Mouse (Mus musculus): Measurements from ENCODE around the gene Lamtor5. TPM values are rescaled to one million over a fixed set of nuclear protein-coding genes. Genes with fewer than 3 reads are reported as not detected.

The Lamtor5 gene
- 242 and 292 TPM in 2 replicates for polyA plus RNA-seq (2014; fragmentation: Nextera tagmentation; extraction: Ambion mirVana)

DNA sequence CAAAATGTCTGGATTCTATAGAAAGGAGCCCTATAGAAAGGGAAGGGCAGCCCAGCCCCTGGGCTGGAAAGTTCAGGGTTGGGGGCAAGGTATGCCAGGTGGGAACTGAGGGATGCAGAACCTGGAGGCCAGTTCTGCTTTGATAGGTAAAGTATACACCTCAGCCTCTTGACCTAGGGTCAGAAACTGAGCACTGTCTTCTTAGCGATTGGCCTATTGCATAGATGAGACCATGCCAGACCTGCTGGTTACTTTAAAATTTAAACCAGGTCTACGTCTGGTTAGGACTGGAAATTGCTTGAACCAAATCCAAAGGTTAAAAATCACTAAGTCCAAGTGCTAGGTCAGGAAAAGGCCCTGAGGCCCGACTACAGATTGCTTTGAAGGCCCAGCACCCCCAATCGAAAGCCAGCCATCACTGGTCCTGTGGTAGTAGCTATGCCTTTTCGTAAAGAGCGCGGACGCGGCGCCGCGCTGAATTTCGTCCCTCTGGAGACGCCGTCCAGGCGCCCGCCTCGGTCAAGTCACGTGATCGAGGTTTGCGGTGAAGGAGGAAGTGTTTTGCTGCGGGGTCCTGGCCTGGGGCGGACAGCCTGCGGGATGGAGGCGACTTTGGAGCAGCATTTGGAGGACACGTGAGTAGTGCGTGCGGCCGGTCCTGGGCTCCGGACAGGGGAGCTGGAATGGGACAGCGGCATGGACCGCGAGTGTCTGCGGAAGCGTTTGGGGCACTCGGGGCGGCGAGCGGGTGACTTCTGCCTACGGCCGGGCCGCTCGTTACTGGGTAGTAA is at the start of gene Lamtor5:
Gene Lamtor5 (plus strand): TSS at position 380 of the 791 bp plus-strand sequence.
- no peak within 1 kb of the TSS for H3K27ac ChIP-seq (ENCODE audit: low read depth, low read length)
- no peaks in the 10 kb centered on the region for H3K27me3 ChIP-seq (replicated peaks; ENCODE audit: control insufficient read depth, insufficient read depth, low read length)
- DNase-seq (ENCODE audit: low spot score) (peak; percentile 94), ATAC-seq (peak; percentile 94)
- H3K9me3 ChIP-seq (replicated peaks; ENCODE audit: control insufficient read depth, low read length), result no peaks in the 10 kb centered on the region
- H3K9ac ChIP-seq (ENCODE audit: low read length), result peak within 1 kb of the TSS; percentile 78
- peak within 1 kb of the TSS; percentile 79 for H3K4me2 ChIP-seq (ENCODE audit: low read length)
- H3K4me3 ChIP-seq (ENCODE audit: low read depth, low read length), result peak within 1 kb of the TSS; percentile 75
- peaks cover 10% of the 10 kb centered on the region for H3K4me1 ChIP-seq (ENCODE audit: control insufficient read depth, insufficient read depth, low read length)
- H3K36me3 ChIP-seq (ENCODE audit: control insufficient read depth, insufficient read depth, low read length), result peaks cover 9% of the 10 kb centered on the region
- WGBS, result 3% methylated on average over 43 of the region's 43 CpGs

DNA sequence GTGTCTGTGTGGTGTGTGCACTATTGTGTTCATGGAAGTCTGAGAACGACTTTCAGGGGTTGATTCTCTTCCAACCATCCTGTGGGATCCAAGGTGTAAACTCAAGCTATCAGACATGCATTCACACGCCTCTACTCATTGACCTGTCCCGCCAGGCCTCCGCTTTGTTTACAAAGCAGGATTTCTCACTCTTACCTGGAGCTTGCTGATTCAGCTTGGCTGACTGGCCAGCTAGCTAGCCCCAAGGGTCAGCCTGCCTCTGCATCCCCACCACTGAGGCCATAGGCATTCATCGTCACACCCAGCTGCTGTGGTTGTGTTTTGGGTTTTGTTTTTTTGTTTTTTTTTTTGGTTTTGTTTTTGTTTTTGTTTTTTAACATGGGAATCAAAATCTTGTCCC is 49.4 kb upstream of the Lamtor5 start:
- Histone ChIP-seq H3K9ac (ENCODE audit: low read length) (no peak overlapping the region), H3K4me3 (ENCODE audit: low read depth, low read length) (no peak overlapping the region), H3K27ac (ENCODE audit: low read depth, low read length) (no peak overlapping the region), H3K36me3 (ENCODE audit: control insufficient read depth, insufficient read depth, low read length) (no peaks in the 10 kb centered on the region), H3K9me3 (replicated peaks; ENCODE audit: control insufficient read depth, low read length) (no peaks in the 10 kb centered on the region), H3K4me2 (ENCODE audit: low read length) (no peak overlapping the region), H3K27me3 (replicated peaks; ENCODE audit: control insufficient read depth, insufficient read depth, low read length) (no peaks in the 10 kb centered on the region), H3K4me1 (ENCODE audit: control insufficient read depth, insufficient read depth, low read length) (no peaks in the 10 kb centered on the region)
- DNase-seq (ENCODE audit: low spot score), result no peak
- 87% methylated on average over 5 of the region's 5 CpGs for WGBS
- ATAC-seq, result no peak

- Histone ChIP-seq H3K4me1 (ENCODE audit: control insufficient read depth, insufficient read depth, low read length) (no peaks in the 10 kb centered on the region), H3K9ac (ENCODE audit: low read length) (no peak overlapping the region), H3K9me3 (replicated peaks; ENCODE audit: control insufficient read depth, low read length) (no peaks in the 10 kb centered on the region), H3K4me3 (ENCODE audit: low read depth, low read length) (no peak overlapping the region), H3K27ac (ENCODE audit: low read depth, low read length) (no peak overlapping the region), H3K27me3 (replicated peaks; ENCODE audit: control insufficient read depth, insufficient read depth, low read length) (no peaks in the 10 kb centered on the region), H3K36me3 (ENCODE audit: control insufficient read depth, insufficient read depth, low read length) (no peaks in the 10 kb centered on the region), H3K4me2 (ENCODE audit: low read length) (no peak overlapping the region)
- ATAC-seq (no peak), DNase-seq (ENCODE audit: low spot score) (no peak)
- WGBS, result 75% methylated on average over 5 of the region's 5 CpGs
Measured at GRCm38 (mm10) chr3:107229822-107230221, 48.8 kb upstream of the Lamtor5 start.

- no peaks in the 10 kb centered on the region for H3K36me3 ChIP-seq (ENCODE audit: control insufficient read depth, insufficient read depth, low read length)
- H3K27me3 ChIP-seq (replicated peaks; ENCODE audit: control insufficient read depth, insufficient read depth, low read length), result no peaks in the 10 kb centered on the region
- no peak within 1 kb of the TSS for H3K27ac ChIP-seq (ENCODE audit: low read depth, low read length)
- no peaks in the 10 kb centered on the region for H3K4me1 ChIP-seq (ENCODE audit: control insufficient read depth, insufficient read depth, low read length)
- 69% methylated on average over 1 of the region's 1 CpGs for WGBS
- no peak within 1 kb of the TSS for H3K9ac ChIP-seq (ENCODE audit: low read length)
- H3K9me3 ChIP-seq (replicated peaks; ENCODE audit: control insufficient read depth, low read length), result no peaks in the 10 kb centered on the region
- H3K4me3 ChIP-seq (ENCODE audit: low read depth, low read length), result no peak within 1 kb of the TSS
- ATAC-seq (no peak), DNase-seq (ENCODE audit: low spot score) (no peak)
- H3K4me2 ChIP-seq (ENCODE audit: low read length), result no peak within 1 kb of the TSS
Measured at GRCm38 (mm10) chr3:107230527-107230926, 48.1 kb upstream of the Lamtor5 start, which contains the start of gene A630076J17Rik. Gene A630076J17Rik (plus strand): TSS chr3:107230614.

DNA sequence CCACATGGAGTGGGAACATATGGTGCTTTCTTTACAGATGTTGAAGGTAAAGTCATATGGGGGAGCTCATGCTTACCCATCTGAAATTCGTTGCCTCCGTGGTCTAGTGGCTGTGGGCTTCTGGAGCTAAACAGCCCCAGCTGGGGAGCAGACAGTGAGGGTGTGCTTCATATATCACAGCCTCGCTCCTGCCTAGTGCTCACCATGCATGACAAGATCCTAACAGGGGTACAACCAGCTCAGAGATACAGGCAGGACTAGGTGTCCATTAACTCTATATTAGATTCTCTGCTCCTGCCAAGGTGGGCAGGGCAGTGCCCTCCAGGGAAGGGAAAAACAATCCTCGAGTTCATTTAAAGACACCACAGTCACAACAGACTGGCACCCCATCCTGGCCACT is 47.5 kb upstream of the Lamtor5 start:
- WGBS, result 69% methylated on average over 4 of the region's 4 CpGs
- no peak for ATAC-seq

GRCm38 (mm10) chr3:107233351-107233813 is 45.3 kb upstream of the Lamtor5 start:
- Histone ChIP-seq H3K4me1 (ENCODE audit: control insufficient read depth, insufficient read depth, low read length) (no peaks in the 10 kb centered on the region), H3K4me3 (ENCODE audit: low read depth, low read length) (no peak overlapping the region), H3K9me3 (replicated peaks; ENCODE audit: control insufficient read depth, low read length) (no peaks in the 10 kb centered on the region), H3K9ac (ENCODE audit: low read length) (peak overlapping the region; percentile 3; the same call in 1 of the 2 replicates), H3K27me3 (replicated peaks; ENCODE audit: control insufficient read depth, insufficient read depth, low read length) (no peaks in the 10 kb centered on the region), H3K36me3 (ENCODE audit: control insufficient read depth, insufficient read depth, low read length) (no peaks in the 10 kb centered on the region), H3K27ac (ENCODE audit: low read depth, low read length) (no peak overlapping the region), H3K4me2 (ENCODE audit: low read length) (no peak overlapping the region)
- DNase-seq (ENCODE audit: low spot score) (peak; percentile 90), ATAC-seq (peak; percentile 64)
- 7% methylated on average over 11 of the region's 11 CpGs for WGBS

More for the DNA sequence above, 47.5 kb upstream of the Lamtor5 start:
- H3K9me3 ChIP-seq (replicated peaks; ENCODE audit: control insufficient read depth, low read length), result no peaks in the 10 kb centered on the region
- no peak overlapping the region for H3K27ac ChIP-seq (ENCODE audit: low read depth, low read length)
- no peak overlapping the region for H3K9ac ChIP-seq (ENCODE audit: low read length)
- no peak overlapping the region for H3K4me3 ChIP-seq (ENCODE audit: low read depth, low read length)
- H3K4me1 ChIP-seq (ENCODE audit: control insufficient read depth, insufficient read depth, low read length), result no peaks in the 10 kb centered on the region
- H3K4me2 ChIP-seq (ENCODE audit: low read length), result no peak overlapping the region
- no peak for DNase-seq (ENCODE audit: low spot score)
- H3K36me3 ChIP-seq (ENCODE audit: control insufficient read depth, insufficient read depth, low read length), result no peaks in the 10 kb centered on the region
- H3K27me3 ChIP-seq (replicated peaks; ENCODE audit: control insufficient read depth, insufficient read depth, low read length), result no peaks in the 10 kb centered on the region

- DNase-seq (ENCODE audit: low spot score) (no peak), ATAC-seq (peak; percentile 40; the same call in 1 of the 2 replicates)
- H3K9me3 ChIP-seq (replicated peaks; ENCODE audit: control insufficient read depth, low read length), result no peaks in the 10 kb centered on the region
- no peaks in the 10 kb centered on the region for H3K27me3 ChIP-seq (replicated peaks; ENCODE audit: control insufficient read depth, insufficient read depth, low read length)
- WGBS, result 22% methylated on average over 2 of the region's 2 CpGs
- no peaks in the 10 kb centered on the region for H3K4me1 ChIP-seq (ENCODE audit: control insufficient read depth, insufficient read depth, low read length)
- H3K27ac ChIP-seq (ENCODE audit: low read depth, low read length), result no peak overlapping the region
- H3K4me2 ChIP-seq (ENCODE audit: low read length), result no peak overlapping the region
- H3K9ac ChIP-seq (ENCODE audit: low read length), result no peak overlapping the region
- H3K36me3 ChIP-seq (ENCODE audit: control insufficient read depth, insufficient read depth, low read length), result no peaks in the 10 kb centered on the region
- no peak overlapping the region for H3K4me3 ChIP-seq (ENCODE audit: low read depth, low read length)
Measured at GRCm38 (mm10) chr3:107233945-107234344, 44.7 kb upstream of the Lamtor5 start.

DNA sequence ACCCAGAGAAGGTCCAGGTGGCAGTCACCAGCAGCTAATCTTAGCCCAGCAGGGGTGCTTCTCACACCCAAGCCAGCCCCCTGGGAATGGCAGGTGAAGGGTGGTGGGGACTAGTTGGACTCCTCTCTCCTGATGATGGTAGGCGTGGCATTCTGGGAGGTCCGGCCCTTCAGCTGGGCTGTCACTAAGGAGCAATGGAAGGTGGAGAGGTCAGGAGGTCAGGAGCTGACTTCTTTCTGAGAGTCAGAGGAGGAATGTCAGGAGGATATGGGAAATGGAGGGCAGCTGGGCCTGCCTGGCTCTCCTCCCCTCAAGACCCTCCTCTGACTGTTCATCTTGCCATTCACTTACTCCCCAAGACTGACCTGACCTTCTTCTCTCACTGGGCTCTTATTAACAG is 40.6 kb upstream of the Lamtor5 start:
- H3K36me3 ChIP-seq (ENCODE audit: control insufficient read depth, insufficient read depth, low read length), result no peaks in the 10 kb centered on the region
- H3K27ac ChIP-seq (ENCODE audit: low read depth, low read length), result no peak overlapping the region
- DNase-seq (ENCODE audit: low spot score) (no peak), ATAC-seq (no peak)
- H3K4me1 ChIP-seq (ENCODE audit: control insufficient read depth, insufficient read depth, low read length), result peaks cover 10% of the 10 kb centered on the region
- H3K9me3 ChIP-seq (replicated peaks; ENCODE audit: control insufficient read depth, low read length), result no peaks in the 10 kb centered on the region
- no peak overlapping the region for H3K4me3 ChIP-seq (ENCODE audit: low read depth, low read length)
- H3K9ac ChIP-seq (ENCODE audit: low read length), result no peak overlapping the region
- no peaks in the 10 kb centered on the region for H3K27me3 ChIP-seq (replicated peaks; ENCODE audit: control insufficient read depth, insufficient read depth, low read length)
- 60% methylated on average over 2 of the region's 2 CpGs for WGBS
- H3K4me2 ChIP-seq (ENCODE audit: low read length), result no peak overlapping the region

- H3K4me2 ChIP-seq (ENCODE audit: low read length), result no peak overlapping the region
- DNase-seq (ENCODE audit: low spot score) (no peak), ATAC-seq (no peak)
- no peaks in the 10 kb centered on the region for H3K36me3 ChIP-seq (ENCODE audit: control insufficient read depth, insufficient read depth, low read length)
- no peaks in the 10 kb centered on the region for H3K9me3 ChIP-seq (replicated peaks; ENCODE audit: control insufficient read depth, low read length)
- 86% methylated on average over 8 of the region's 8 CpGs for whole genome bisulfite sequencing
- no peaks in the 10 kb centered on the region for H3K27me3 ChIP-seq (replicated peaks; ENCODE audit: control insufficient read depth, insufficient read depth, low read length)
- peaks cover 10% of the 10 kb centered on the region for H3K4me1 ChIP-seq (ENCODE audit: control insufficient read depth, insufficient read depth, low read length)
- H3K4me3 ChIP-seq (ENCODE audit: low read depth, low read length), result no peak overlapping the region
- no peak overlapping the region for H3K9ac ChIP-seq (ENCODE audit: low read length)
- H3K27ac ChIP-seq (ENCODE audit: low read depth, low read length), result no peak overlapping the region
Measured at GRCm38 (mm10) chr3:107238471-107238980, 40.1 kb upstream of the Lamtor5 start.
